Mouse (Mus musculus) hindlimb bud, embryonic 11.5 days (tissue): Measurements from ENCODE around the gene Neto2.

Experiments used
- DNase-seq: peaks from one replicate; pipeline ENCODE4 v3.0.0-alpha.2; 2012; ENCODE audit warnings: low read depth, low spot score; ENCODE audit errors: extremely low spot score

Neto2 gene

DNA sequence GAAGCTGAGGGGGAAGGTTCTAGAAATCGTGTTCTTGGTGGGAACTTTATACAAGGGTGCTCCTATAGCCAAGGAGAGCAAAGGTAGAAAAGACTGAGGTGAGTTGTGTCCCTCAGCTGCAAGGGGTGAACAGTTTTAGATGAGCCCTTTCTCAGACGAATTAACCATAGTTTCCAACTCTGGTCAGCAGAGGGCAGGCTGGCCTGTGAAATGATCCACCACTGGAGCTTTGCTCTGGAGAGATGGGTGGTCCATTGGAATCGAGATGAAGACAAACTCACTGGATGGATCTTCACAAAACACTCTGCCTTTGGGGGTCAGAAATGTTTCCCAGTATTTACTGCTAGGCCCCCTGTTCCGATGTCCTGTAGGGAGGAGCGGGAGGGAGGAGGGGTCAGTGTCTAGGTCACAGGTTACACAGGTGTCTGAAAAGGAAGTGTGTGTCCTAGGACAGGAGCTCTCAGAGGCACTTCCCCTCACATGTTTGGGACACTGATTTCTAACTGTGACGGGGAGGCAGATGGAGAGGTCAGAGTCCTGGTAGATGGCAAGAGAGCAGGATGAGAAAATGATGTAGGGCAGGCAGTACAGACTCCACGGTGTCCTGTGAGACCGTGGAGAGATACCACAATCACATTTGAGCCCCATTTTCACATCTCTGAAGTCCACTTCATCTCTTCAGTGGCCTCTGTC lies 97.4 kb downstream of the Neto2 start:
- DNase-seq: peak; percentile 16

DNA sequence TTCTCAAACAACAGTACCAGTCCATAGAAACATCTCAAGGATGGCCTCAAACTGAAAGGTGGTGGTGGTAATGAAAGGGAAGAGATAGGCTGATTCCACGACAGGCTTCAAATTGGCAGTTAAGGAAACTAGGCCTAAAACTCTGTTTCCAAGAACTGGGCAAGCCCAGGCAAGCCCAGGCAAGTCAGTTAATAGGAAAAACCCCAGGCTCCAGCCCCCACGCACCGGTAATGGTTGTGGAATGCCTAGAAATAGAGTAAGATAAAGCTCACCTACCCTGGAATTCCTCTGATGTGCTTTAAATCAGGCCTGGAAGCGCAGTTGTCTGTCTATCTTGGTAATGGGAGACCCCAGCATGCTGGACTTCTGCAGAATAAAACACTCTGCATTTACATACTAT lies 98.0 kb downstream of the Neto2 start:
- DNase-seq: no peak

DNA sequence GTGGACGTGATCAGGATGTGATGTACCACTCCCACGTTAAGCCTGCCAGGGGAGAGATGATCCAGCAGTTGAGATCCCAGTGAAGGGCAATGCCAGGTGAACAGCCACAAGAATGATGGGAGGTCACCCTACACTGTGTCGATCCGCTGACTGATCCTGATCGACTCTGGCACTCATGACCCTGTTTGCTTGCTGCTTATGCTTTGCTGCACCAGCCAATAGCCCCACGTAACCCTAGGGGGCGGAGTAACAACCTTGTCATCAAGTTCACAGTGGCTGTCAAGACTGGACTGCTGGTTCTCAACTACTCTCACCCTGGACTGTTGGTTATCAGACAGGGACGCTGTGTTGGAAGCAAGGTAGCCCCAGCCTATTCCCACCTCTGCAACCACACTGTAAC lies 99.0 kb downstream of the Neto2 start:
- DNase-seq: no peak

DNA sequence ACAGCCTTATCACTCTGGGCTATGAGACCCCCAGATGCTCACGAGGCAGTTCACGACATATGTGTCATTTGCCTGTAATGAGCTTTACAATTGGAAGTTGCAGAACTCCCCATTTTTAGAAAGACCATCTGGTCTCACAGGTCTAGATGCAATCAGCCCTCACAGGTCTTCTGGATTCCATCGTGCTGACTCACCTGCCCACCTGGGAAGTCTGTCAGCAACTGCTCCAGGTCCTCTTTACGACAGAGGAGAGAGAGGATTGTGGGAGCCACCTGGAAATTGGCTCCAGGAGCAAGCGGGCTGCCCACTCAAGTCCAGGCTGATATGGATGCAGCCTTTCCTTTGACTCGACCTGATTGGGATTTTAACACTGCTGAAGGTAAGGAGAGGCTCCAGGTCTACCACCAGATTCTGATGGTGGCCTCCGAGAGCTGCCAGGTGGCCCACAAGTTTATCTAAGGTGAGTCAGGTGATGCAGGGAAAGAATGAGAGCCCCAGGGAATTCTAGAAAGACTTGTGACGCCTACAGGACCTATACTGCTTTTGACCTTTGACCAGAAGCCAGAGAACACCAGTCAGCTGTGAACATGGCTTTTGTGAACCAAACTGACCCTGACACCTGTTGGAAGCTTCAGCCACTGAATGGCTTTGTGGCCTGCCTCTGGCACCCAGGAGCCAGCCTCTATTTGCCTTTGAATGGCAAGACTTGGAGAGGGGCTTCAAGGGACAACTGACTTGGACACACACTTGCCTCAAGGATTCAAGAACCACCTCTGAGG lies 103.1 kb downstream of the Neto2 start:
- no peak for DNase-seq

DNA sequence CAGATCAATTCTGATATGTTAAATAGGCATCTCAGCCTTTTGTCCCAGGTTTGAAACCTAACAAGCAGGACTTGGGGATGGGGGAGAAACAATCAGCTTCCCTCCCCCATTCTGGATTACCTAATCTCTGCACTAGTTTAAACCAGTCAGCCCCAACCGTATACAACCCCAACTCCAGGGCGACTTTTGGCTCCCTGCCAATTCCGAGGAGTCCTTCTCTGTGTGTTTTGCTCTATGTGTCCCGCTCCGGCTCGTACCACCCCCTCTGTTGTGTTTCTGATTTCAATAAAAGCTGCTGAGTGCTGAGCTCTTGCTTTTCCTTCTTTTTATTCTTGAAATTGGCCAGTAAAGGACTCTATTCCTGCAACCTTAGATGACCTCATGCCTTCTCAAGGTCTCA lies 105.3 kb downstream of the Neto2 start:
- DNase-seq: no peak

DNA sequence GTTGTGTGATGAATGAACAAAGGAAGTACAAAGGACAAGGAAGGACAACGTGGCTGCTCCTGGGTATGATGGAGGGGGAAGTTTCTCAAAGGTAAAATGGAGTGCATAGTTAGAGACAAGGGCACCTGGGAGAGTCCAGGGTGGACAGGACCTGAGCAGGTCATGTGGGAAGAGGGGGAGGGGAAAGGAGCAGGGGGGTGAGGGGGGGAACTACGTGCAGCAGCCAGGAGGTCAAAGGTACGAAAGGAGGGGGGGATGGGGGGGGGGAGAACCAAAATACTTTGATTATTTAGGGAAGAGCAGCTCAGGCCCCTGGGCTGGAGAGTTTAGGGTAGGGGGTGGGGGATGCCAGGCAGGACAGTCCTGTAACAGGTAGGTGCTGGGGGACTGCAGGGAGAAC lies 105.7 kb downstream of the Neto2 start:
- DNase-seq: no peak

DNA sequence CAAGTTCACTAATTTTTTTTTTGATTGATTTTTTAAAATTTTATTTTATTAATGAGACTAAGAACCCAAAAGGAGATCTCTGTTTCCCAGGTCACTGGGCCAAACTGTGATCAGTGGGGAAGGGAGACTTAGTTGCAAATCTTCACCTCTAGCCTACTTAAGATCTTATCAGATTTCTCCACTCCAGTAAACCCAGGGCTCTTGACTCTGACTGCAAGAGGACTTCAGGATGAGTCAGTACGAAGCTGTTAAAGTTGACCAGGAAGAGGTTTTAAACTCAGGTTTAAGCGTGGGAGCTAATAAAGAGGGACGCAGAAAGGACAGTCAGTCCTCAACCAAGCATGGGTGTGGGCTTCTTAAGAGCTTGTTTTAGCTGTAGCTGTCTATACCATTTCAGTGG lies 107.4 kb downstream of the Neto2 start:
- DNase-seq: no peak

DNA sequence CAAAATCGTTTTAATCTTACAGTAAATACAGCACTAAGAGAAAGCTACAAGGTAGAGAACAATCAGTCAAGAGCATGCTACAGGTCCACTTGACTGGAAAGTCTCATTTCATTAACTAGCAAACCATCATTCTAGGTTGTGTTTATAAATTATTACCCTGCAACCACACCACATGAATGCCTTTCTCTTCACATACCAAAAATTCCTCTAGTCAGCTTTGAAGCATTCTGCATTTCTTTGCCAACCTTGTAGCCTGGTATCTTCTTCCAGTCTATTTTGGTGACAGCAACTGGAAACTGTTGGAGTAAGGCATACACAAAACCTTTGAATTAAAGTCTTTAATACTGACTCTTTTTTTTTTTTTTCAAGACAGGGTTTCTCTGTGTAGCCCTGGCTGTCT lies 109.2 kb downstream of the Neto2 start:
- no peak for DNase-seq

DNA sequence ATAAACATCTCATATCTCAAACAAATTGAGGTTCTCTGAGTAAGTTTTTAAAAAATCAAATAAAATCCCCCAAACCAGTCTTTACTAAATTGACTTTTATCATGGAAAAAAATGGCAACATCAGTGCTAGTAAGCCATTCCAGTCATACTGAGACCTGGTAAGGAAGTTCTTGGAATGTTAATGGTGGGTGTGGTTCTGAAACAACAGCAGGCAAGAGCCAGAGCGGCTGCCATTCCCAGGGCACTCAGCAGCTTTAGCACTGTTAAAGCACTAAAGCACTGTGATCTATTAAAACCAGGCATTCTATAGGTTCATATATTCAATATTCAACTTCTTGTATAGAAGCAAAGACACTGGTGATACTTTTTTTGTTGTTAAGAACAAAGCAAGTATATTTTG lies 110.5 kb downstream of the Neto2 start:
- DNase-seq: no peak

DNA sequence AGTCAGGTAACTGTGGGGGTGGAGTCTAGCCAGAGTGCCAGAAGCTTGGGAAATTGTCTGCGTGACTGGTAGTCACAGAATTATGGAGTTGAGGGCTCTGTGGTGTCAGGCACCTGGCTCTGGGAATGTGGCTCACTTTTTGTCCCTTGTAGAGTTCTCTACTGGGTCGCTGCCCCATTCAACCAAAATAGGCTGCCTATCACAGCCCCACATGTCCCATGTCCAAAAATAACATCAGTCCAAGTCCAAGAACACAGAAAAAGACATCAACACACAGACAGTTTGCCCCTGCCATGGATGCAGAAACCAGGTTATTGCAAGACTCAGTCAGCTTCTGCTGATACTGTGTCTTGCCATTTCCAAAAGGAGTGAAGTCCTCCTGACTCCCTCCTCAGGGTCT lies 112.1 kb downstream of the Neto2 start:
- no peak for DNase-seq
